Mouse (Mus musculus) neural tube, postnatal 0 days (tissue): ENCODE measurements around the gene Fuca1. TPM values are rescaled to one million over a fixed set of nuclear protein-coding genes. Genes with fewer than 3 reads are reported as not detected.

Source experiments
- polyA plus RNA-seq: library from polyadenylated mRNA; unstranded; fragments of >200 nt; fragmentation: Nextera tagmentation; extraction: Ambion mirVana; gene quantifications from 2 replicates; pipeline ENCODE4 v1.2.1, GENCODE M21; 2015

The Fuca1 gene
- polyA plus RNA-seq: 85.6 and 109 TPM in 2 replicates

GRCm38 (mm10) chr4:135920304-135921241 is at the start of gene Fuca1:
Gene Fuca1 (plus strand): TSS chr4:135920735.

DNA sequence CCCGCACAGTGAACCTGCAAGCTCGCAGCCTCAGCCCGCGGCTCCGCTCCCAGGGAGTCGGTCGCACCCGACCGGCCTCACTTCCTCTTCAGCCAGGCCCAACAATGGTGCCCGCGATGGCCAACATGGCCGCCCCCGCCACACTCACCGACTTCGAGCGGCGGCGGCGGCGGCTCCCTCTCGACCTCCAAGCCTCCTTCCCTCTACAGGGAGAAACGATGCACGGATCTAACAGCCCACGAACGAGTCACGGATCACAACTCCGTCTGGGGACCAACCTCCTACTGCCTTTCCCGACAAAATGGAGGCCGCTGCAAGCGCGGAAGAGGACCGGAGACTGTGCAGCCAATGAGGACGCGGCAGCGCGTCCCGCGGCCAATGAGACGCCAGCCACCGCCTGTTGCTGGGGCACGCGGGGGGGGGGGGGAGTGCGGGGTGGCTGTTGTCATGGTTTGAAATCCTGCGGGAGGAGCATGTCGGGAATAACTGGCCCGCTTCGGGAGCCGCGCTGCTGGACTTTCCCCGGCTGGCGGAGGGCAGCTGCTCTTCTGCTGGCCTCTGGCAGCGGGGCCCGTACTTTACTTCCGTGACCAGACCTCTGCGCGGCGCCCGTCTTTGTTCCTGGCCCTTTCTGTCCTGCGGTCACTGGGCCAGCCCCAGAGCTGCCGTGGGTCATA is 46.9 kb upstream of the Fuca1 start, which contains the start of gene Pnrc2:
TSS of gene Pnrc2 (minus strand) at position 325 of the 677 bp plus-strand sequence.

DNA sequence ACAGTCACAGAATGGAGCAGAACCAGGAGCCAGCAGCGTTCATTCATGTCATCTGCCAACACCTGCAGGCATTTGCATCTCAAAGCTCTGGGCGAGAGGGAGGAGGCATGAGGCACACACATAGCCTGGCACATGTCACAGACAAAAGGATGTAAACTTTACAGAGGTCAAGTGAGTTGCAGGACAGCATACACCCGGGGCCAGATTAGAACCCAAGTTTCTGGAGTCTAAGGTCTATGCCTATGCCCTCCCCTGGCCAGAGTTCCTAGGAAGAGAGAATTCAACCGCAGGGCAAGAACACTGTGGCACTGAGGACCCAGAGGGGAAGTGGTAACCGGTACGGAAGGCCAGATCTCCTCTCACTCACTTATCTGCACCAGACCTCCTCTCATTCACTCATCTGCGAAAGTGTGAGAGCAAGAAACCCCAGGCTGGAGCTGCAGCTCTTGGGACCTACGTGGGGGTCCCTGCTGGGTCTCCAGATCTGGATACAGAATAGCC is 25.4 kb upstream of the Fuca1 start, which contains the start of gene Cnr2:
TSS of gene Cnr2 (plus strand) at position 324 of the 501 bp plus-strand sequence.

GRCm38 (mm10) chr4:135946278-135946658 is 25.7 kb downstream of the Fuca1 start, which contains the start of gene Hmgcl:
Gene Hmgcl (plus strand): TSS chr4:135946448.

GRCm38 (mm10) chr4:135963457-135964193 is 43.1 kb downstream of the Fuca1 start, which contains the start of gene Gale:
Gene Gale (plus strand): TSS chr4:135963727.

DNA sequence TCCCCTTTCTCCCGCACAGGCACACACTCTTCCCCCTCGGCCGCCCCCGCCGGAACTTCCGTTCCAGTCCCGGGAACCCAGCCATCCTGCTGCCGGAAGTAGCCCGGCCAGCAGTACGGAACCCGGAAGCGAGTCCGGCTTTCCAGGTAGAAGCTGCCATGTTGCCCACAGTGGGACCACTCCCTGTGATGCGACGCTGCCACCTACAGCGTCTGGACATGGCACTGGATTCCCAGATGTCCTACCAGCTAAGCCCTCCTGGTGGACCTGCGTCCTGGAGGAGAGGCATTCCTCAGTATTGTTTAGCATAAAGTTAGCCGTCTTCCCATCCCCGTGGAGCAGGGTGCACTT is 52.0 kb downstream of the Fuca1 start, which contains the start of gene Lypla2:
TSS of gene Lypla2 (minus strand) at position 71 of the 351 bp plus-strand sequence.

GRCm38 (mm10) chr4:135986943-135987710 is 66.6 kb downstream of the Fuca1 start, which contains the start of gene Pithd1:
Gene Pithd1 (minus strand): TSS chr4:135987264.

Other genes starting within 250 kb of the Fuca1 start
- 0.23 and 0.25 TPM in 2 replicates for gene Ifnlr1, start 234.4 kb upstream of the Fuca1 start, polyA plus RNA-seq
- not detected in 2 replicates for gene Il22ra1, start 192.6 kb upstream of the Fuca1 start, polyA plus RNA-seq
- gene Myom3, start 161.0 kb upstream of the Fuca1 start, polyA plus RNA-seq: 1.5 and 1.7 TPM in 2 replicates
- 112 and 127 TPM in 2 replicates for gene Srsf10, start 65.0 kb upstream of the Fuca1 start, polyA plus RNA-seq
- 82.2 and 88.6 TPM in 2 replicates for gene Pnrc2, start 46.9 kb upstream of the Fuca1 start, polyA plus RNA-seq
- 0.06 and 0.14 TPM in 2 replicates for gene Cnr2, start 25.3 kb upstream of the Fuca1 start, polyA plus RNA-seq
- 66.4 and 74.3 TPM in 2 replicates for gene Hmgcl, start 25.7 kb downstream of the Fuca1 start, polyA plus RNA-seq
- gene Gale, start 43.0 kb downstream of the Fuca1 start, polyA plus RNA-seq: 44.5 and 47.9 TPM in 2 replicates
- 171 and 198 TPM in 2 replicates for gene Lypla2, start 51.9 kb downstream of the Fuca1 start, polyA plus RNA-seq
- gene Pithd1, start 66.5 kb downstream of the Fuca1 start, polyA plus RNA-seq: 89.3 and 92.2 TPM in 2 replicates
- gene Eloa, start 101.0 kb downstream of the Fuca1 start, polyA plus RNA-seq: 17.7 and 19.3 TPM in 2 replicates
- gene Rpl11, start 132.7 kb downstream of the Fuca1 start, polyA plus RNA-seq: 275 and 299 TPM in 2 replicates
- gene Id3, start 222.8 kb downstream of the Fuca1 start, polyA plus RNA-seq: 271 and 312 TPM in 2 replicates